Mouse (Mus musculus) CD8-positive naive resting alpha-beta T cell, adult 57 days (primary cell): ENCODE data around the gene Zfp62. TPM values are rescaled to one million over a fixed set of nuclear protein-coding genes. Genes with fewer than 3 reads are reported as not detected.

Experiments used
- total RNA-seq: library from RNA; stranded (reverse); gene quantifications from one replicate; pipeline ENCODE4 v1.2.4, GENCODE M21; 2023

Gene Zfp62
- 85.6 TPM for total RNA-seq

DNA sequence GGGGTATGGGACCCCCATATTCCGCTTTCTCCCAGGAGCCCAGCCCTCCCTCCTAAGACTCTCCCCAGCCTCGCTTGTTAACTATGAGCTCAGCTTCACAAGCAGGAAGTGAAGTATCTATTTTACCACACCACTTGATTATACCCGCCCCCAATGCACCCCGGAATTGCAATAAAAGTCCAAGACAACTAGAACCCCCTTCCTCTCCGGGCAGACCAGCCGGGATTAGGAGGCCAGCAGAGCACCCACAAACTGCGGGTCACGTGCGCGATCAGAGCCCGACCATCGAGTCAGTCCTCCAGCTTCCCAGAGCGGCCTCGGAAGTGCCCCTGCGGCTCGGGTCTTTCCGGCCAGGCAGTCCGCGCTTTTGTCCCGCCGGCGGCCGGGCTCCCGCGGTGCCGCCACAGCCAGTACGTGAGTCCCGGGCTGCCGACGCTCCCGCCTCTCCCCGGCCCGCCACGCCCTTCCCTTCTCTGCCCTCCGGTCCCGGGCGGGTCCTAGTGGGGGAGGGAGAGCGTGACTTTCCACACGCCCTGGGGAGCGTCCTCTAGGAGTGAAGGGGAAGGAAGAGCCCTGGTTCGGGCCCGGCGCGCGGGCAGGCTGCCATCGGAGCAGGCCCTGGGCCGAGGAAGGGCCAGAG, at the start of gene Zfp62:
Gene Zfp62 (plus strand): TSS at position 164 of the 640 bp plus-strand sequence.

DNA sequence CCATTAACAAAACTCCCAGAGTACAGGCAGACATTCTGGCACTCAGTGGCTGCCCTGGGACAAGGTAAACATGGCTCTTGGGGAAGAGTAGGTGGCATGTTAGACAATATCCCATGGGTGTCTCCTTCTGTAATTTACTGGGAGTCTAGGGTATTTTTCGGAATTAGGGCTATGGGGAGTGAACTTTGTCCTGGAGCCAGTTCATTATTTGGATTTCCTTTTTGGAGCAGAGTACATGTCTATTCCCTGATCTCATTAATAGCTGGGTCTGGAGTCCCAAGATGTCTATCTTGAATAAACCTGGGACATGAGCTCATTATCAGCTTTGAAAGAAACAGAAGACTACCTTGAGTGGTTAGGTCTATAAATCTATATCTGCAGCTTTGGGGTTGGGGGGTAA, 49.0 kb upstream of the Zfp62 start, which contains the start of gene Olfr1394:
Gene Olfr1394 (plus strand): TSS at position 301 of the 400 bp plus-strand sequence.

DNA sequence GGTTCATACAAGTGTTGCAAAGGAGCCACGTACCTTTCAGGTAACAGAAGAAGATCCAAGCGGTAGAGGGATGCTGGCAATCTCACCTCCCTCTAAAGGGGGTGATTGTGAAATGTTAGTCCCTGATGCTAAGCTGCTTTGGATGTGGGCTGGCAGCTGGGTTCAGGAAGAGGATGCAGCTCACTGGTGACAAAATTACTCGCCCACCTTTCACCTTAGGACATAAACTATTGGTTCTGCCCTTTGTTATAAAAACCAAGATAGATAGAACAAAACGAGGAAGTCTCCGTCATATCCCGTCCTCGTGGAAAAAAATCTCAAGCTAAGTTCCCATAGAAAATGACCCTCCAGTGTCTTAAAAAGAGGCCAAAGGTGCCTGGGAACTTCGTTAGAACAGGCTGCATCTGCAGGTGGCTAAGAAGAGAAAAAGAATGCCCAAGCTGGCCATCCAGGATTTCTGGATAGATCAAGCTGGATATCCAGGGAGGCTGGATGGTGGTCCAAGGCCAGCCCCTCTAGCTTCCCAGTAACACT, 16.1 kb upstream of the Zfp62 start, which contains the start of gene Btnl9:
Gene Btnl9 (minus strand): TSS at position 205 of the 534 bp plus-strand sequence.

DNA sequence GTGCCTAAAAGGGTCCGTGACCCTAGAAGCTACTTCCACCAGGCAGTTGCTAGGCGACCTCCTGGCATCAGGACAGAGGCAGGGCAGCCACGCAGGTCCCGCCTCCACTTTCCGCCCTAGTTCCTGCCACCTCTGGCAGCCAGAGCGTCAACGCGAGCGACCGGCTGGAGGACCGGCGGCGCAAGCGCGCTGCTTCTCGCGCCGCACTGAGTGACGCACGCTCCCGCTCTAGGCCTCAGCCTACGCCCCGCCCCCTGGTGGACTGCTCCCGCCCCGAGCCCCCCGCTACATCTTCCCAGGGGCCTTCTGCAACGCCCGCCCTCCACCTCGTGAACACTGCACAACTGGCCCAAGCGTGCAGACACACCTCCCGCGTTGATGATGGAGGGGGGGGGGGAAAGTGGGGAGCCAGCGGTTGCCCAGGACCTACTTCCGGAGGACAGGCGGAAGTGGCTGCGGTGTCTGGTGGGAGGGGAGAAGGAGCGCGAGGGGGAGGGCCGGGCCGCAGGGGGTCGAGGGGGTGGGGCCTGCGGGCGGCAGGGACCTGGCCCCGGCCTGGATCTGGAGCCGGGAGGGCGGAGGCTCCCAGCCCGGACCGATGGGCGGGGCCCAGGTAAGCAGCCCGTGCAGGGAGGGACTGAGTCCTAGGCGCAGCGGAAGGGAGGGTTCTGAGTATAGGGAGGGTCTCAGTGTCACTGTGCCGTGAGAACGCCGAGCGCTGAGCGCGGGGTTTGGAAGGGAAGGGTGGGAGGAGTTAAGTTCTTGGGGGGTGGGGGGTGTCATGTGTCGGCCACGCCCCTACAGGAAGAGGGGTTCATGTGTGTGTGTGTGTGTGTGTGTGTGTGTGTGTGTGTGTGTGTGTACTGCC, 40.9 kb downstream of the Zfp62 start, which contains the start of gene Mgat1:
Gene Mgat1 (plus strand): TSS at position 465 of the 868 bp plus-strand sequence.

Other genes starting within 250 kb of the Zfp62 start
- 1.0 TPM for gene Olfr56, start 224.4 kb upstream of the Zfp62 start, total RNA-seq
- 63.7 TPM for gene 9930111J21Rik1, start 223.9 kb upstream of the Zfp62 start, total RNA-seq
- gene Gm12185, start 211.1 kb upstream of the Zfp62 start, total RNA-seq: 50.9 TPM
- gene Tgtp1, start 209.1 kb upstream of the Zfp62 start, total RNA-seq: 115 TPM
- gene 9930111J21Rik2, start 152.1 kb upstream of the Zfp62 start, total RNA-seq: 77.4 TPM
- 86.7 TPM for gene Tgtp2, start 139.1 kb upstream of the Zfp62 start, total RNA-seq
- 138 TPM for gene Ifi47, start 126.7 kb upstream of the Zfp62 start, total RNA-seq
- gene Olfr1396, start 88.4 kb upstream of the Zfp62 start, total RNA-seq: not detected
- gene Olfr1395, start 61.0 kb upstream of the Zfp62 start, total RNA-seq: not detected
- not detected for gene Olfr1394, start 48.9 kb upstream of the Zfp62 start, total RNA-seq
- not detected for gene Btnl9, start 16.1 kb upstream of the Zfp62 start, total RNA-seq
- 45.5 TPM for gene Mgat1, start 40.9 kb downstream of the Zfp62 start, total RNA-seq
- not detected for gene Olfr1393, start 75.0 kb downstream of the Zfp62 start, total RNA-seq
- not detected for gene Olfr1392, start 82.0 kb downstream of the Zfp62 start, total RNA-seq
- not detected for gene Olfr10, start 101.4 kb downstream of the Zfp62 start, total RNA-seq
- gene Olfr1391, start 119.5 kb downstream of the Zfp62 start, total RNA-seq: not detected
- gene Olfr1390, start 131.9 kb downstream of the Zfp62 start, total RNA-seq: not detected
- not detected for gene Olfr1389, start 219.8 kb downstream of the Zfp62 start, total RNA-seq
- not detected for gene Olfr1388, start 233.3 kb downstream of the Zfp62 start, total RNA-seq